Mouse (Mus musculus) kidney, adult 2 months (tissue): ENCODE measurements at regions not wholly inside any gene's neighbourhood (a gene's known extent, or its start where the extent isn't known, plus 50 kb on each side); places are given as distances from the start of the nearest gene placed in this dataset.

ENCODE experiments used
- CTCF ChIP-seq: fragments of 200-500 bp; conservative IDR thresholded peaks from 2 replicates; pipeline ENCODE4 v1.5.1; 2011; ENCODE audit warnings: low read depth, mild to moderate bottlenecking, control low read depth, low read length, moderate library complexity, mixed read lengths; ENCODE audit not compliant: insufficient read depth, insufficient read length
- POLR2A ChIP-seq: fragments of 200-500 bp; IDR thresholded peaks from one replicate; pipeline ENCODE4 v1.6.1; 2011; ENCODE audit warnings: low read depth, low read length, control low read depth

GRCm38 (mm10) chr13:44156546-44156945, 372.0 kb downstream of the Cd83 start:
- TF ChIP-seq CTCF, result no peak
- no peak for TF ChIP-seq POLR2A
